Mouse (Mus musculus) liver, embryonic 11.5 days (tissue): Measurements from ENCODE around the gene Il17c. TPM values are rescaled to one million over a fixed set of nuclear protein-coding genes. Genes with fewer than 3 reads are reported as not detected.

Experiments used
- ATAC-seq: fragments of 200-750 bp; cut with Nextera tagmentation; replicated peaks from 2 replicates; pipeline ENCODE4 v1.8.0; 2017; ENCODE audit warnings: moderate number of reproducible peaks, mild to moderate bottlenecking, moderate TSS enrichment, moderate library complexity; ENCODE audit not compliant: low FRiP score
- DNase-seq: peaks from one replicate; pipeline ENCODE4 v3.0.0-alpha.2; 2017; ENCODE audit warnings: low spot score
- H3K27ac ChIP-seq: fragments of 300-500 bp; sonication (generic); 2 replicates; pipeline ENCODE4 v1.5.1; 2014; ENCODE audit warnings: mild to moderate bottlenecking, low read depth, low read length, control low read depth
- H3K27me3 ChIP-seq: fragments of 300-500 bp; sonication (generic); replicated peaks from 2 replicates; pipeline ENCODE4 v1.6.1; 2014; ENCODE audit warnings: low read length, mixed read lengths; ENCODE audit not compliant: control insufficient read depth, insufficient read depth
- H3K36me3 ChIP-seq: fragments of 300-500 bp; sonication (generic); 2 replicates; pipeline ENCODE4 v1.6.1; 2014; ENCODE audit warnings: mild to moderate bottlenecking, low read length, moderate library complexity, mixed read lengths; ENCODE audit not compliant: control insufficient read depth, insufficient read depth
- H3K4me1 ChIP-seq: fragments of 300-500 bp; sonication (generic); replicated peaks from 2 replicates; pipeline ENCODE4 v1.6.1; 2014; ENCODE audit warnings: low read length, mixed read lengths; ENCODE audit not compliant: control insufficient read depth, insufficient read depth
- H3K4me2 ChIP-seq: fragments of 300-500 bp; sonication (generic); 2 replicates; pipeline ENCODE4 v1.6.1; 2014; ENCODE audit warnings: mild to moderate bottlenecking, control low read depth, moderate library complexity
- H3K4me3 ChIP-seq: fragments of 300-500 bp; sonication (generic); 2 replicates; pipeline ENCODE4 v1.5.1; 2014; ENCODE audit warnings: low read depth, low read length, control low read depth
- H3K9ac ChIP-seq: fragments of 300-500 bp; sonication (generic); 2 replicates; pipeline ENCODE4 v1.6.1; 2014; ENCODE audit warnings: low read depth, low read length, control low read depth
- H3K9me3 ChIP-seq: fragments of 300-500 bp; sonication (generic); 2 replicates; pipeline ENCODE4 v1.6.1; 2016; ENCODE audit warnings: low read length, inconsistent platforms, mixed read lengths; ENCODE audit not compliant: control insufficient read depth
- WGBS: fragments of 180-500 bp; shearing (Covaris S2); extraction: QIAGEN DNeasy Blood & Tissue Kit; methylation state at CpG from one replicate; pipeline ENCODE4 v1.1.7; 2014; 5-methylcytosine and 5-hydroxymethylcytosine counted together
- microRNA-seq: library from miRNA; unstranded; fragments of <30 nt; microRNA quantifications from one replicate; pipeline ENCODE4, GENCODE M21; 2017; ENCODE audit warnings: borderline number of aligned reads
- polyA plus RNA-seq: library from polyadenylated mRNA; unstranded; fragments of >200 nt; fragmentation: Nextera tagmentation; extraction: Ambion mirVana; gene quantifications from 2 replicates; pipeline ENCODE4 v1.2.1, GENCODE M21; 2014

The Il17c gene
- polyA plus RNA-seq, 1 experiment from 2014 or later, result not detected

DNA sequence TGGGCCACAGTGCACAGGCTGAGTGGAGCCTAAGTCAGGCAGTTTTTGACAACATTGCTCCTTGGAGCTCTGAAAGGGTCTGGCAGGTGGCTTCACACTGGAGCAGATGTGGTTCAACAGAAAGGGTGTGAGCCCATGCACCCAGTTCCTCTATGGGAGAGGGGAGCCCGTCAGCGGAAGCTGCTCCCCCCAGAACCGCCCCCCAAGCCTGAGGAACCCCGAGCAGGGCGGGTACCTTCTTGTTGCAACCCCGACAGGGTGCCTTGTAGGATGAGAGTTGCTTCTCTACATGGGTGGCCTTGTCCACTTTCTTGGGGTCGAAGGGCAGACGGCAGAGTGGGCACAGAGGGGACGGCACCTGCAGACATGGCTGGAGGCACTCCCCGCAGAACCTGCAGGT, 48.1 kb downstream of the Il17c start:
- Histone ChIP-seq H3K4me3 (no peak overlapping the region), H3K36me3 (peaks cover 9% of the 10 kb centered on the region; the same call in 1 of the 2 replicates), H3K9me3 (no peaks in the 10 kb centered on the region), H3K27ac (no peak overlapping the region), H3K4me1 (peaks cover 12% of the 10 kb centered on the region), H3K9ac (no peak overlapping the region), H3K27me3 (no peaks in the 10 kb centered on the region), H3K4me2 (no peak overlapping the region)
- ATAC-seq (no peak), DNase-seq (no peak)
- whole genome bisulfite sequencing, result 88% methylated on average over 10 of the region's 10 CpGs

DNA sequence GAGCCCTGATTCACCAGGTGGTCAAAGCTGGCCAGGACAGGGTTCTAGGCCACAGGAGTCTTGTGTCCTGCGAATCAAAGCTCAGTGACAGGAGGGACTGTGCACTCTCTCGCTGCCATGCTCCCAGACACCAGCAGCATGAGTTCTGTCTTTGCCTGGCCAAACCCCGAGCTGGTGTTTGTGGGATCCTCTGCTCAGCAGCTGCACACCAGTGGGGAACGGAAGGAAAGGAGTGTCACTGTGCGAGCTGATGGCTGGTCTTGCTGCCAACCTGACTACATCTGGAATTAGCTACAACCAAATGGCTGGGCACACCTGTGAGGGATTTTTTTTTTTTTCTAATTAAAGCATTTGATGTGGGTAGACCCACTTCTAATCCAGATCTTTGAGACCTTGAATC, 48.9 kb downstream of the Il17c start:
- Histone ChIP-seq H3K4me1 (peaks cover 12% of the 10 kb centered on the region), H3K4me3 (no peak overlapping the region), H3K27me3 (no peaks in the 10 kb centered on the region), H3K9me3 (no peaks in the 10 kb centered on the region), H3K4me2 (no peak overlapping the region), H3K9ac (no peak overlapping the region), H3K36me3 (peaks cover 9% of the 10 kb centered on the region; the same call in 1 of the 2 replicates), H3K27ac (no peak overlapping the region; the same call in 1 of the 2 replicates)
- ATAC-seq (no peak), DNase-seq (no peak)
- WGBS, result 80% methylated on average over 5 of the region's 5 CpGs

Small RNA genes within 50 kb of the gene (microRNA-seq; reads per million reads assigned to microRNA genes)
- not detected for gene Gm24366

Other genes with a start within 250 kb of the Il17c start
- 22.7 and 26.5 TPM in 2 replicates for gene Zfpm1, start 139.9 kb upstream of the Il17c start, polyA plus RNA-seq
- gene Trhr2, start 61.3 kb upstream of the Il17c start, polyA plus RNA-seq, result not detected in 2 replicates
- 41.3 and 44.2 TPM in 2 replicates for gene Zc3h18, start 45.4 kb upstream of the Il17c start, polyA plus RNA-seq
- 201 and 215 TPM in 2 replicates for gene Cyba, start 10.9 kb downstream of the Il17c start, polyA plus RNA-seq
- 36.5 and 40.6 TPM in 2 replicates for gene Mvd, start 21.4 kb downstream of the Il17c start, polyA plus RNA-seq
- 0.23 and 0.29 TPM in 2 replicates for gene Snai3, start 38.7 kb downstream of the Il17c start, polyA plus RNA-seq
- 24.7 and 26.8 TPM in 2 replicates for gene Rnf166, start 54.0 kb downstream of the Il17c start, polyA plus RNA-seq
- 51.9 and 55.6 TPM in 2 replicates for gene Ctu2, start 54.1 kb downstream of the Il17c start, polyA plus RNA-seq
- gene Piezo1, start 129.3 kb downstream of the Il17c start, polyA plus RNA-seq, result 29.7 and 45.8 TPM in 2 replicates
- gene Cdt1, start 146.0 kb downstream of the Il17c start, polyA plus RNA-seq, result 93.2 and 98.2 TPM in 2 replicates
- gene Aprt, start 154.9 kb downstream of the Il17c start, polyA plus RNA-seq, result 400 and 425 TPM in 2 replicates
- 6.5 and 6.6 TPM in 2 replicates for gene Galns, start 189.4 kb downstream of the Il17c start, polyA plus RNA-seq
- gene Trappc2l, start 189.6 kb downstream of the Il17c start, polyA plus RNA-seq, result 40.3 and 44.6 TPM in 2 replicates
- not detected in 2 replicates for gene Pabpn1l, start 200.7 kb downstream of the Il17c start, polyA plus RNA-seq